In the genomic region with DNA sequence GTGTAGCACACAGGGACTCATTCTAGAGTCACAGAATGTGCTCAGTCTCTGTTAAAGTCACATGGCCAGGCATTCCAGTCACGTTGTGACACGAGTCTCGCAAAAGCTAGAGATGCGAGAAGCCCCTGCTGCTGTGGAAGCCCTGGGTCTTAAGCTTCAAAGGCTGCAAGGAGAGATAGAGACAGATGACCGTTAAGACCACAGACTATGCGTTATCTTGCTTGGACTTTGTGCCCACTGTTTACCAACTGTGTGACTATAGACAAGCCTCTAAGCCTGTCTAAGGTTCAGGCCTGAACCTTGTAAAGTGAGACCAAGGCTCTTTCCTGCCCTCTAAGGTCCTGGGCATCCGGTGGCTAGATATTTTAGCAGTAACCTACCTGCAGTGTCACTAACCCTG, we compare ENCODE assay signal across 14 mouse cellular contexts. TPM values are rescaled to one million over a fixed set of nuclear protein-coding genes. Genes with fewer than 3 reads are reported as not detected.
DNase-seq lines count a peak whose midpoint lies in the region; ATAC-seq and TF ChIP-seq lines count a peak whose summit lies in the region.
"Had no signal": no experiment of that assay in that cellular context is flagged by ENCODE, and none has a peak within 500 bp of the region (broad histone marks: within the 10 kb centered on the region; RNA-seq: fewer than 3 reads in every experiment).

No protein-coding gene starts in this region.

- intact Hi-C loops in heart, postnatal 36 days (cut with DNase I): no loop called here

- peaks cover 53% of the 10 kb centered on the region for H3K36me3 ChIP-seq in heart, postnatal 0 days (replicated peaks; ENCODE audit: control insufficient read depth, insufficient read depth, low read length)
- peaks cover 2% of the 10 kb centered on the region; the same call in 1 of the 2 replicates for H3K36me3 ChIP-seq in intestine, embryonic 16.5 days (ENCODE audit: control insufficient read depth, insufficient read depth, low read length)
- H3K36me3 ChIP-seq in liver, postnatal 0 days (replicated peaks; ENCODE audit: insufficient read depth, low read length): no peaks in the 10 kb centered on the region

- WGBS in heart, postnatal 0 days: 44% methylated on average over 7 of the region's 7 CpGs
- 44% methylated on average over 7 of the region's 7 CpGs for WGBS in intestine, embryonic 16.5 days
- WGBS in liver, postnatal 0 days (ENCODE audit: insufficient replicate concordance): 47% methylated on average over 7 of the region's 7 CpGs

- no peak for DNase-seq in heart, postnatal 0 days (ENCODE audit: low spot score)
- no peak for DNase-seq in heart, postnatal 36 days
- DNase-seq in brain, adult 2 months (ENCODE audit: low read depth, low spot score): peak; percentile 14
- DNase-seq in liver, postnatal 0 days: no peak
- no peak for DNase-seq in right cerebral cortex, adult 18-20 months
- no peak for DNase-seq in cerebellum, adult 11 months
- DNase-seq: cerebellum, postnatal 14 days; layer of hippocampus, postnatal 36 days; right cerebral cortex, postnatal 25 days; thymus, postnatal 25 days had no signal

- H3K4me2 ChIP-seq in heart, postnatal 0 days (ENCODE audit: low read depth, low read length): no peak overlapping the region
- H3K4me2 ChIP-seq in intestine, embryonic 16.5 days (ENCODE audit: low read depth, low read length): no peak overlapping the region
- no peak overlapping the region for H3K4me2 ChIP-seq in liver, postnatal 0 days (ENCODE audit: low read depth, low read length)
- H3K4me2 ChIP-seq: limb, embryonic 15.5 days had no signal

- TF ChIP-seq EP300 in heart, postnatal 0 days (IDR thresholded peaks at IDR 0.05; ENCODE audit: low read depth): no peak
- peak; percentile 85 for TF ChIP-seq EP300 in liver, postnatal 0 days (IDR thresholded peaks at IDR 0.05; ENCODE audit: low read depth)

- H3K27ac ChIP-seq in heart, postnatal 0 days (ENCODE audit: low read depth): peak overlapping the region; percentile 98
- peak overlapping the region; percentile 62 for H3K27ac ChIP-seq in intestine, embryonic 16.5 days (ENCODE audit: low read length)
- H3K27ac ChIP-seq in liver, postnatal 0 days (ENCODE audit: low read depth): no peak overlapping the region
- H3K27ac ChIP-seq: hindbrain, embryonic 10.5 days; limb, embryonic 15.5 days had no signal

- no peak for TF ChIP-seq CTCF in heart, postnatal 0 days (IDR thresholded peaks at IDR 0.05; ENCODE audit: low read depth)
- no peak for TF ChIP-seq CTCF in liver, postnatal 0 days (IDR thresholded peaks at IDR 0.05; ENCODE audit: low read depth)

- H3K27me3 ChIP-seq in heart, postnatal 0 days (ENCODE audit: control insufficient read depth, insufficient read depth, low read length): no peaks in the 10 kb centered on the region
- no peaks in the 10 kb centered on the region for H3K27me3 ChIP-seq in intestine, embryonic 16.5 days (replicated peaks; ENCODE audit: control insufficient read depth, insufficient read depth, low read length)
- H3K27me3 ChIP-seq in liver, postnatal 0 days (ENCODE audit: insufficient read depth, low read length): no peaks in the 10 kb centered on the region
- H3K27me3 ChIP-seq: limb, embryonic 15.5 days; Patski had no signal

- no peaks in the 10 kb centered on the region for H3K9me3 ChIP-seq in heart, postnatal 0 days (replicated peaks; ENCODE audit: control insufficient read depth, low read length)
- H3K9me3 ChIP-seq in intestine, embryonic 16.5 days (ENCODE audit: control insufficient read depth, low read length): no peaks in the 10 kb centered on the region
- no peaks in the 10 kb centered on the region for H3K9me3 ChIP-seq in liver, postnatal 0 days (ENCODE audit: low read length)
- H3K9me3 ChIP-seq: hindbrain, embryonic 10.5 days; limb, embryonic 15.5 days had no signal

- H3K4me3 ChIP-seq in heart, postnatal 0 days (ENCODE audit: low read depth, low read length): no peak overlapping the region
- H3K4me3 ChIP-seq in intestine, embryonic 16.5 days (ENCODE audit: low read length): no peak overlapping the region
- H3K4me3 ChIP-seq in liver, postnatal 0 days (ENCODE audit: low read depth, low read length): no peak overlapping the region
- H3K4me3 ChIP-seq: hindbrain, embryonic 10.5 days; limb, embryonic 15.5 days had no signal

- no peak overlapping the region for H3K9ac ChIP-seq in heart, postnatal 0 days (replicated peaks; ENCODE audit: low read depth, low read length)
- no peak overlapping the region for H3K9ac ChIP-seq in intestine, embryonic 16.5 days (ENCODE audit: low read depth, low read length)
- H3K9ac ChIP-seq in liver, postnatal 0 days (replicated peaks): no peak overlapping the region
- H3K9ac ChIP-seq: limb, embryonic 15.5 days had no signal

- ATAC-seq in heart, postnatal 0 days (ENCODE audit: insufficient read depth, low read depth): no peak
- ATAC-seq in intestine, embryonic 16.5 days: peak; percentile 75
- peak; percentile 44 for ATAC-seq in liver, postnatal 0 days
- ATAC-seq: Patski had no signal

- H3K4me1 ChIP-seq in heart, postnatal 0 days (ENCODE audit: control insufficient read depth, insufficient read depth): peaks cover 72% of the 10 kb centered on the region
- peaks cover 45% of the 10 kb centered on the region for H3K4me1 ChIP-seq in intestine, embryonic 16.5 days (ENCODE audit: control insufficient read depth, insufficient read depth, low read length)
- peaks cover 37% of the 10 kb centered on the region for H3K4me1 ChIP-seq in liver, postnatal 0 days (ENCODE audit: insufficient read depth)

RNA-seq across cellular contexts. Expression of a gene that starts 42.5 kb away (rescaled TPM):
- 164 and 257 TPM in 2 replicates for total RNA-seq in heart, postnatal 0 days (2014; rRNA removed; ENCODE audit: low replicate concordance)
- 57.0 and 66.0 TPM in 2 replicates for polyA plus RNA-seq in heart, postnatal 0 days (2015; fragmentation: Nextera tagmentation; extraction: Ambion mirVana)
- total RNA-seq in heart, postnatal 36 days (2021): 100 to 1,000 TPM; 165 to 209 TPM
- polyA plus RNA-seq in intestine, embryonic 16.5 days (2015; fragmentation: Nextera tagmentation; extraction: Ambion mirVana): 43.4 and 43.7 TPM in 2 replicates
- polyA plus RNA-seq in liver, postnatal 0 days (2015; fragmentation: Nextera tagmentation; extraction: Ambion mirVana): 6.4 and 7.9 TPM in 2 replicates
